Mouse (Mus musculus) common myeloid progenitor, adult 5-6 weeks (primary cell): ENCODE results near the gene Arid3c. TPM values are rescaled to one million over a fixed set of nuclear protein-coding genes. Genes with fewer than 3 reads are reported as not detected.
"Not testable (repeated sequence)": the region's sequence is repeated elsewhere in the genome, so short reads cannot be mapped to it uniquely, and the experiment has no call there.

Experiments used
- ATAC-seq: replicated peaks from 2 replicates; pipeline ENCODE4 v1.8.0; 2016; ENCODE audit warnings: low read depth, mild to moderate bottlenecking, moderate TSS enrichment, inconsistent platforms; ENCODE audit not compliant: poor library complexity, severe bottlenecking
- total RNA-seq: library from RNA; stranded (forward); fragments of 200-1000, 187-1606 nt; gene quantifications from 2 replicates; pipeline ENCODE4 v1.2.3, GENCODE M21; 2017

Gene Arid3c
- total RNA-seq: not detected in 2 replicates

DNA sequence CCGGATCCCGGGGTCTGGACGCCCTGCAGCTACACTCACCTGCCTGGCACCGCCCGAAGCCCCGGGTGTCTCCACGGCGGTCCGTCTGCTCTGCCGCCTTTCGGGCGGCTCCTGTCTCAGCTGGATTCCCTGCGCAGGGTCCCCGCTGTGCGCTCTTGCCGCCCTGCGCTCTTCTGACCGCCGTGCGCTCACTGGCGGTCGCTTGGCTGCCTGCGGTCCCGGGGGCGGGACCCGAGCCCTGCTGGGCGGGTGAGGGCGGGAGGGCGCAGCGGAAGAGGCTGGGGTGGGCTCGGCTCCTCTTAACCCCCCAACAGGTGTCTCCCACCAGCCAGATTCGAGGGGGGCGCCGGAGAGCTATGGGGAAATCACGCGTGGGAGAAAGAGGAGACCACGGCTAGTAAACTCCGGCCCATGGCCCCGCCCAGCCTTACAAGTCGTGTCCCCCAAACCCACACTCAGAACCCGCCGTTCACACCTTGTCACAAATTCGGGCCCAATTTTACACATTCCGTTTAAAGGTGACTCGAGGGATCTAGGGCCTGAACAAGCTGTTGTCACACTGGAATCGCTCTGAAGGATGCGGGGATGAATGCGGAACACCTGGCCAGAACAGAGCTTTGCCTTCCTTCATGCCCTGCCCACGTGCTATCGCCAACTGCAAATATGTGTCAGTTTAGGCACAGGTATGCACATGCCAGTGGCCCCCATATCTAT lies at the start of gene Arid3c:
Gene Arid3c (minus strand): TSS at position 91 of the 714 bp plus-strand sequence.
- ATAC-seq: peak; percentile 71

GRCm38 (mm10) chr4:41775840-41776239 lies 44.9 kb upstream of the Arid3c start:
- not testable (repeated sequence) for ATAC-seq

GRCm38 (mm10) chr4:41774506-41774905 lies 43.6 kb upstream of the Arid3c start:
- ATAC-seq: not testable (repeated sequence)

DNA sequence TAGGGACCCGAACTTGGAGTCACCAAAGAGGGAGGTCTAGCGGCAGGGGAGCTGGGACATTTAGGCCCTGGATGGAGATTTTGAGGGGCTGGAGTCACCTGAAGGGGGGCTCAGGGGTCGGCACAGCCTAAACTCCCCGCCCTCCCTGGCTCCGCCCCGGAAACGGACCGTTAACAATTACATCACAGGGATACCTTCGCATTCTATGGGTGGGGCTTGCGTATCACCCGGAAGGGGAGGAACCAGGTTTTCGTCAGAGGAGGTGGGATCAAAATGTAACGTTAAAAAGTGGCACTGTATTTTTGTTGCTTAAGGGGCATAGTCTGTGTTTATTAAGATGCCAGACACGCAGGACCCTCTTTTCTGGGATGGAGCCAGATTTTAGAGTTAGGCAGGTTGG lies 43.1 kb upstream of the Arid3c start, which contains the start of gene Ccl27a:
Gene Ccl27a (minus strand): TSS at position 246 of the 400 bp plus-strand sequence.
- ATAC-seq: peak; percentile 62; the same call in 1 of the 2 replicates

DNA sequence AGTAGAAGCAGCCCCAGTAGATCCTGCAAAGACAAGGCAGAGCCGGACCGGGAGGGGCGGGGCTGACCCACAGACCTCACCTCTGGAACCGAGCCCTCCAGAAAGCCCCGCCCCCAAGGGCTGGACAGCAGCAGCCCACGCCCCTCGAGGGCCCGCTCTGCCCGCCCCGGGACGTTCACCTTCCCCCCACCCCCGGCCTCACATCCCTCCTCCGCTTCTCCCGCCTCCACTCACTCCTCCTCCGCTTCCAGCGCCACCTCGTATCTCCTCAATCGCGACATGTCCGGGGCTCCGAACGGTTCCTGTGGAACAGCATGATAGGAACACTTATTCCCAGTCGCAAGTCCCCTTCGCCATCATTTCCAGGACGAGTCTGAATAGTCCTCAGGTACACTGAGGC lies 42.6 kb upstream of the Arid3c start:
- 0 out of 2 replicates have a peak, but pooled peaks have one; percentile 50 for ATAC-seq

DNA sequence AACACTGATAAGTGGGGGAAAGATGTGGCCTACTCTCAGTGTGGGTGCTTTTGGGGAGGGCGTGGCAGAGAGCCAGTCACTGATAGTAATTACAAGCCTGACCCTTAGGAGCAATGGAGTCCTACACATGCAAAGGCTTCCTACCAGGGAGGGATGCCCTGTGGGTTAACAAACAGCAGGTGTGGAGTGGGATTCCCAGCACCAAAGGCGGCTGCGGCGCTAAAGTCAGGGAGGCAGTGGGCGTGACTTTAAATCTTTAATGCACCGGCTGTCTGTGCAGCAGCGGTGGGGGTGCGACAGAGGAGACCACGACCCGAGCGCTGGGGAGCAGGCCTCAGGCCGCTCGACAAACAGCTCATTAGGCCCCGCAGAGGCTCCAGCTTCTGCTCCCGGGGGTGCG lies 42.0 kb upstream of the Arid3c start:
- ATAC-seq: not testable (repeated sequence)

DNA sequence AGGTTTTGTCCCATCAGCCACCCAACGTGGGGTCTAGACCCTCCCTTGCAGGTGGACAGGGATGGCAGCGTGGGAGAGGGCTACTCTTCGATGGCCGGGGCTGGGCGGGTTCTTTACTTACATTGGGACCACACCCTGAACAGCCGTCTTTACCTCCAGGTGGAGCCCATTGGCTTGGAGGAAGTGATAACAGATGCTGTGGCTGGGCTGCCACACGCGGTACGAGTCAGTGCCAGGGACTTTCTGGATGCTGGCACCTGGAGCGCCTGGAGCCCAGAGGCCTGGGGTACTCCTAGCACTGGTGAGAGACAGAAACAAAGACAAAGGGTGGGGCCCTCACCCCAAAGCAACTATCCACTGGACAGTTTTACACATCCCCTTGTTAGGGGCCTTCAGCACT lies 36.4 kb upstream of the Arid3c start:
- not testable (repeated sequence) for ATAC-seq

- ATAC-seq: not testable (repeated sequence)
Observed at GRCm38 (mm10) chr4:41763176-41763575, 32.2 kb upstream of the Arid3c start.

GRCm38 (mm10) chr4:41762688-41763114 lies 31.8 kb upstream of the Arid3c start:
- not testable (repeated sequence) for ATAC-seq

- no peak for ATAC-seq
Observed at GRCm38 (mm10) chr4:41762099-41762687, 31.3 kb upstream of the Arid3c start.

GRCm38 (mm10) chr4:41761680-41762079 lies 30.7 kb upstream of the Arid3c start:
- ATAC-seq: no peak

DNA sequence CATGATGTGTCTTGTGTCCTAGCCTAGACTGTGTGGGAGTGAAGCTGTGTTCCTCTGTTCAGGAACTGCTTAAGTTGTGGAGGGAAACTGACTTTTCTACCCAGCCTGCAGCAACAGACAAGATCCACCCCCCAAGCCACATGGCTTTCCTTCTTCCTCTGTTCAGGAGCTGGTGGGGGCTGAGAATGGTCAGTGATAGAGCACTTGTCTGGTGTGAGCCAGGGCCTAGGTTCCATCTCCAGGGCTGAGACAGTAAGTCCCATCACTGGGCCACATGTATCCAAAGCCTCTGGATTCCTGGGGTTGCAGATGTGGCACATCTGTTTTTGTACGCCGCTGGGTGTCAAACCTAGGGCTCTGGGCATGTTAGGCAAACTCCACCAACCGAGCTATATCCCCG lies 30.0 kb upstream of the Arid3c start:
- no peak for ATAC-seq

- ATAC-seq: peak; percentile 72
Observed at GRCm38 (mm10) chr4:41760288-41760721, 29.4 kb upstream of the Arid3c start.

DNA sequence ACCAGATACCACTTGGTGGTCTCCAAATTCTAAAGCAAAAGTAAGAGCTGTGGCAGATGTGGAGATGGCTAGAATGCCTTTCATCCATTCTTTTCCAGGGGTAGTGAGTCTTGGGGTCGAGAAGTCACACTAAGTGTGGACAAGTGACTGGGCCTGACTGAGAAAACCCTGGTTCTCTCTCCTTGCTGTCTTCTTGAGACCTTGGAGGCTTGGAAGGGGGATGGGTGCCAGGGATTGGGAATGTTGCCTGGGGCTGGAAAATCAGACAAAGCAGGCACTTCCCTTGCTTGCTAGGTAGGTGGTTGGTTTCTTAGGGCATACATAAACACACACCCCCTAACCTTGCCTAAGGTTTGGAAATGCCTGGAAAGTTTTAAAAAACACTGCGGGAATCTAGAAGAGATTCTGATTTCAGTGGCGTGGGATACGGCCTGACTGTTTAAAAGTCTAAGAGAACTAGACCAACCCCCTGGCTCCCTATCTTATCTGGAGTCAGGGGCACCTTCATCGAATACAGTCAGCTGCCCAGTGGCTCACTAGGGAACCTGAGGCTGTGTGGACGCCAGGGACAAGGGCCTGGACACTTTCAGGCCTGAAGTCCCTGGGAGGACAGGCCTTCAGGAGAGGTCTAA lies 28.8 kb upstream of the Arid3c start:
- ATAC-seq: no peak

DNA sequence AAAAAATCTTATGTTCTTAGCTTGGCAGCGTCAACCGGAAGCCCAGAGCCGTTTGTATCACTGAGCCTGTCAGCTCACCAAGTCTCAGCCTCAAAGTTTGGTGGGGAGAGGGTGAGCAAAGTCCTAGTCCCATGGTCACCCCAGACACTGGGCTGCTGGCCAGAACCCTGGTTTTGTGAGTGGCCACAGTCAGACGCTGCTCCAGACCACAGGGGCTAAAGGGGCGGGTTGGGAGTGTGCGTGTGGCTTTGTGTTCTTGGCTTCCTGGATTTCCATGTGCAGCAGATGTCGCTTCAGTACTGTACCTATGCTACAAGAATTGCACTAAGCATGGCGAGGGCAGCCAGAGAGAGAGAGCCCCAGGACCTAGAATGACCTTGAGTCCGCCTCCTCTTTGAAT lies 28.3 kb upstream of the Arid3c start:
- peak; percentile 3 for ATAC-seq

DNA sequence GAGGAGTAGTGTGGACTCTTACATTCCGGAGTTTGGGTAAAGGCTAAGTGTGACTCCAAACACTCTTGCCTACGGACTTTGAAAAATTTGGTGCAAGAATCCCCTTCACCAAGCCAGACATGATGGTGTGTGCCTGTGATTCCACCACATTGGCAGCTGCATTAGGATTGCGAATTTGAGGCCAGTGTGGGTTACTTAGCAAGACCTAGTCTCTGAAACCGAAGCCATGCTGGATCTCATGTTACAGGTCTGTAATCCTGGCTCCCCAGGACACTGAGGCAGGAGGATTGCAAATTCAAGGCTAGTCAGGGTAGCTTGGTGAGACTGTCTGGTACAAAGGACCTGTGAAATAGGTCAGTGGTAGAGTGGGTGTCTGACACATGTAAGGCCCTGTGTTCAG lies 27.8 kb upstream of the Arid3c start:
- ATAC-seq: no peak

GRCm38 (mm10) chr4:41758021-41758420 lies 27.1 kb upstream of the Arid3c start:
- ATAC-seq: no peak

- no peak for ATAC-seq
Observed at GRCm38 (mm10) chr4:41757321-41757720, 26.4 kb upstream of the Arid3c start.

- ATAC-seq: no peak
Observed at GRCm38 (mm10) chr4:41756440-41756839, 25.5 kb upstream of the Arid3c start.

DNA sequence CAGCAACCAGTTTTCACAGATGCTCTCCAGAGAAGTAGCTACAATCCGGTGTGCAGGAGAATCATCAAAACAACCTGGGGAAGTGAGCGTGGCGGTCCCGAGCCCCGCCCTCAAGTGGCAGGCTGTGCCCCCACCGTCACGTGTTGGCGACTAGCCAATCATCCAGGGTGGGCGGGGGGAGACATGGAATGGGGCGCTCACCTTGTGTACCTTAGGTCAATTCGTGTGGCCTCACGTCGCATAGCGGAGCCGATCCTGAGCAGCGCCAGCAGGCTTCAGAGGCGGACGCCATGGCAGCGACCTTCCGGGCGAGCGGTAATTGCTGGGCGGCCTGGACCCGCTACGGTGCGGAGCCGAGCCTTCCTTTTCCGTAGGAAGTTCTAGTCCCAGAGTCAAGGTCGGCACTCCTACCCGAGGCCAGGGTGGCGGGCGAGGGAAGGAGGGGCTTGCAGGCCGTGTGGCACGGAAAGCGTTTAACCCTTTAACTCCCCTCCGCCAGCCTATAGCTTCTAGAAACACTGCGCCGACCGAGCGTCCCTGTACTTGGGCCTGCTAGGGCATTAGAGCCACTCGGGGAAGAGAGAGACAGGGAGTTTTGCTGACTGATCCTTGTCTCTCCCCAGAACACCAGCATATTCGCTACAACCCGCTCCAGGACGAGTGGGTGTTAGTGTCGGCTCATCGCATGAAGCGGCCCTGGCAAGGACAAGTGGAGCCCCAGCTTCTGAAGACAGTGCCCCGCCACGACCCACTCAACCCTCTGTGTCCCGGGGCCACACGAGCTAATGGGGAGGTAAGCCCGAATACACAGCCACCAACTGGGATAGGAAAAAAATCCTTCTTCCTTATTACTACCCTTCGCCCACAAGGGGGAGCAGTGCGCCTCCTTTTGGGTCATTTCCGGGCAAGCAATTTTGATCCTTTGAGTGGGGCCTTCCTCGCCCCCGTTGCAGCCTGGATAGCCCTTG lies 24.7 kb upstream of the Arid3c start, which contains the start of gene Sigmar1:
Gene Sigmar1 (minus strand): TSS at position 820 of the 968 bp plus-strand sequence.
- ATAC-seq: peak; percentile 62
